Mouse (Mus musculus): ENCODE measurements at regions not wholly inside any gene's neighbourhood (a gene's known extent, or its start where the extent isn't known, plus 50 kb on each side); places are given as distances from the start of the nearest gene placed in this dataset.

DNA sequence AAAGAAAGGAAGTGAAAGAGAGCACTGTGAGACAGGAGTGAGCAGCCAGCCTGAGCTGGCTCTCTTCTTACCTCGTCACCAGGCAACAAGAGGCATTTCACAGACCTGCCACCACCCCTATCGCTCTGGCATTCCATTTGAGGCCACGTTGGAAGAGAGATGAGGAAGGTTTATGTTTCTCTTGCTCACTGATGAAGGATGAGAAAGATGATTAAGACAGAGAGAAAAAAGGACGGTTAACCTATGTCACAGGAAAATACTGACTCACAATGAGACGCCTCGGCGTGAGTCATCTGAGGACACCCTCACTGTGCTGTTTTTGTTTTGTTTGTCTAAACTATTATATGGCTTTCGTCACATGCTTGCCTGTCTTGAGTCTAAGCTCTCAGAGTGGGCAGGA lies 106.9 kb upstream of the Kcnj15 start:
- Histone ChIP-seq H3K36me3 (replicated peaks) (no peaks in the 10 kb centered on the region), H3K9me3 (no peaks in the 10 kb centered on the region), H3K27me3 (ENCODE audit: poor library complexity, severe bottlenecking) (no peaks in the 10 kb centered on the region), H3K4me1 (peaks cover 8% of the 10 kb centered on the region), H3K4me3 (no peak overlapping the region), H3K27ac (no peak overlapping the region)
- 85% methylated on average over 8 of the region's 8 CpGs for WGBS
- DNase-seq (ENCODE audit: extremely low spot score, low spot score), result no peak

- Histone ChIP-seq H3K9me3 (no peaks in the 10 kb centered on the region), H3K27ac (no peak overlapping the region), H3K27me3 (ENCODE audit: poor library complexity, severe bottlenecking) (no peaks in the 10 kb centered on the region), H3K4me3 (no peak overlapping the region), H3K4me1 (peaks cover 13% of the 10 kb centered on the region), H3K36me3 (replicated peaks) (no peaks in the 10 kb centered on the region)
- 91% methylated on average over 3 of the region's 3 CpGs for WGBS
- no peak for DNase-seq (ENCODE audit: extremely low spot score, low spot score)
Observed at GRCm38 (mm10) chr16:95151499-95151898, 105.9 kb upstream of the Kcnj15 start.

GRCm38 (mm10) chr16:95151914-95152313 lies 105.4 kb upstream of the Kcnj15 start:
- DNase-seq (ENCODE audit: extremely low spot score, low spot score), result no peak
- no peak overlapping the region for H3K4me3 ChIP-seq

DNA sequence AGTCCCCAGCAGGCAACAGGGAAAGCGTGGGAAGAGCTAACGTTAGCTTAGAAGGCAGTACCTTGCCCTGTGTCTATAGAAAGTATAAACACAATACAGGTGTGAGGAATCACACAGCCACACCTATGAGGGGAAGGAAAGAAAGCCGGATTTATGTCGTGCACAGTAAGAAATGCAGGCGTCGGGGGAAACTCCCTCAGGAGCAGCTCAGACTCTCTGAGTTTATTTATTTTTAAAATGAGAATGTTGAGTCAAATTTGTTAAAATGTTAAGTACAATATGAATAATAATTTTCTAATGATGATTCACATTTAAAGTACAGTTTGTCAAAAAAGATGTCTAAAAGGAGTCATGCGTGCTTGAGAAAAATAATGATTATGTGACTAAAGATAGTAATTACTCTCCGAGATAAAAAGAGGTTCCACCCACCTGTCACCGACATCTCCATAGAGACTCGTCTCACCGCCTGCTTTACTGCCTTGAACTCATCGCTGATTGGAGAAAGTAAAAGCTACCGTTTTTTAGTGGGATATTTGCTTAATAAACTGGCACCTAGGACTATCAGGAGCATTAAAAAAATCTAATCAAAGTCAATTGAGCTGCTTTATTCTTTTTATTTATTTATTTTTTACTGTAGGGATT lies 104.5 kb upstream of the Kcnj15 start:
- Histone ChIP-seq H3K27ac (no peak overlapping the region), H3K4me1 (peaks cover 8% of the 10 kb centered on the region), H3K4me3 (no peak overlapping the region), H3K9me3 (no peaks in the 10 kb centered on the region), H3K27me3 (ENCODE audit: poor library complexity, severe bottlenecking) (no peaks in the 10 kb centered on the region), H3K36me3 (replicated peaks) (no peaks in the 10 kb centered on the region)
- no peak for DNase-seq (ENCODE audit: extremely low spot score, low spot score)
- WGBS, result 86% methylated on average over 13 of the region's 13 CpGs

More at GRCm38 (mm10) chr16:95151914-95152313, 105.4 kb upstream of the Kcnj15 start:
- Histone ChIP-seq H3K36me3 (replicated peaks) (no peaks in the 10 kb centered on the region), H3K9me3 (no peaks in the 10 kb centered on the region), H3K27ac (no peak overlapping the region), H3K27me3 (ENCODE audit: poor library complexity, severe bottlenecking) (no peaks in the 10 kb centered on the region), H3K4me1 (peaks cover 13% of the 10 kb centered on the region)
- 89% methylated on average over 6 of the region's 6 CpGs for WGBS

GRCm38 (mm10) chr16:95168349-95168748 lies 89.0 kb upstream of the Kcnj15 start:
- Histone ChIP-seq H3K4me3 (no peak overlapping the region), H3K4me1 (no peaks in the 10 kb centered on the region), H3K9me3 (no peaks in the 10 kb centered on the region), H3K36me3 (replicated peaks) (no peaks in the 10 kb centered on the region), H3K27me3 (ENCODE audit: poor library complexity, severe bottlenecking) (no peaks in the 10 kb centered on the region), H3K27ac (no peak overlapping the region)
- WGBS, result 87% methylated on average over 7 of the region's 7 CpGs
- no peak for DNase-seq (ENCODE audit: extremely low spot score, low spot score)

- DNase-seq (ENCODE audit: extremely low spot score, low spot score), result no peak
Observed at GRCm38 (mm10) chr16:95169346-95169745, 88.0 kb upstream of the Kcnj15 start.

GRCm38 (mm10) chr16:95180562-95180961 lies 76.8 kb upstream of the Kcnj15 start:
- Histone ChIP-seq H3K36me3 (replicated peaks) (no peaks in the 10 kb centered on the region), H3K4me3 (no peak overlapping the region), H3K27ac (no peak overlapping the region), H3K27me3 (ENCODE audit: poor library complexity, severe bottlenecking) (no peaks in the 10 kb centered on the region), H3K4me1 (no peaks in the 10 kb centered on the region), H3K9me3 (no peaks in the 10 kb centered on the region)
- 84% methylated on average over 5 of the region's 5 CpGs for WGBS
- DNase-seq (ENCODE audit: extremely low spot score, low spot score), result no peak

More at GRCm38 (mm10) chr16:95169346-95169745, 88.0 kb upstream of the Kcnj15 start:
- Histone ChIP-seq H3K4me1 (no peaks in the 10 kb centered on the region), H3K9me3 (no peaks in the 10 kb centered on the region), H3K4me3 (no peak overlapping the region), H3K27me3 (ENCODE audit: poor library complexity, severe bottlenecking) (no peaks in the 10 kb centered on the region), H3K36me3 (replicated peaks) (no peaks in the 10 kb centered on the region), H3K27ac (no peak overlapping the region)
- WGBS, result 94% methylated on average over 1 of the region's 1 CpGs

GRCm38 (mm10) chr16:95185341-95185740 lies 72.0 kb upstream of the Kcnj15 start:
- H3K36me3 ChIP-seq (replicated peaks), result no peaks in the 10 kb centered on the region
- no peaks in the 10 kb centered on the region for H3K9me3 ChIP-seq
- H3K27ac ChIP-seq, result no peak overlapping the region
- no peaks in the 10 kb centered on the region for H3K4me1 ChIP-seq
- no peaks in the 10 kb centered on the region for H3K27me3 ChIP-seq (ENCODE audit: poor library complexity, severe bottlenecking)
- no peak overlapping the region for H3K4me3 ChIP-seq
- no peak for DNase-seq (ENCODE audit: extremely low spot score, low spot score)
- WGBS, result 92% methylated on average over 9 of the region's 9 CpGs

DNA sequence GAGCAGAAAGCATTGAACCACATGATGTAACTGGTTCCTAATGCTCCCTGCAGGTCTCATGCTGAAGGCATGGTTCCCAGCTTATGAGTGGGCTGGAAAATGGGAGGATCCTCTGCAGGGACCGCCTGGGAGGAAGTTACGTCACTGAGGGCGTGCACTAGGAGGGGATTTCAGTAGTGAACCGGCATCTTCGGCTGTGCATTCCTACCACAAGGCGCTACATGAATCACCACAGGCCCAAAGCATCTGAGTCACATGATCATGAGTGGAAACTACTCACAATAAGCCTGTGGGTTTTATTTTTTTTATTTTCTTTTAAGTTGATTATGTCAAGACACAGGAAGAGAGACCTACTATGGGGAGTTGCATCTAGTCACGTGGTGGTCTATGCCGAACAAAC lies 68.2 kb upstream of the Kcnj15 start:
- DNase-seq (ENCODE audit: extremely low spot score, low spot score), result no peak
- H3K4me1 ChIP-seq, result peaks cover under 1% of the 10 kb centered on the region
- 93% methylated on average over 8 of the region's 8 CpGs for WGBS
- H3K27me3 ChIP-seq (ENCODE audit: poor library complexity, severe bottlenecking), result no peaks in the 10 kb centered on the region
- no peak overlapping the region for H3K4me3 ChIP-seq
- H3K36me3 ChIP-seq (replicated peaks), result no peaks in the 10 kb centered on the region
- H3K27ac ChIP-seq, result no peak overlapping the region
- H3K9me3 ChIP-seq, result no peaks in the 10 kb centered on the region

GRCm38 (mm10) chr16:95194151-95194550 lies 63.2 kb upstream of the Kcnj15 start:
- Histone ChIP-seq H3K27me3 (ENCODE audit: poor library complexity, severe bottlenecking) (no peaks in the 10 kb centered on the region), H3K9me3 (no peaks in the 10 kb centered on the region), H3K27ac (no peak overlapping the region), H3K4me3 (no peak overlapping the region), H3K36me3 (replicated peaks) (no peaks in the 10 kb centered on the region), H3K4me1 (peaks cover 12% of the 10 kb centered on the region)
- 56% methylated on average over 4 of the region's 4 CpGs for WGBS
- DNase-seq (ENCODE audit: extremely low spot score, low spot score), result no peak

DNA sequence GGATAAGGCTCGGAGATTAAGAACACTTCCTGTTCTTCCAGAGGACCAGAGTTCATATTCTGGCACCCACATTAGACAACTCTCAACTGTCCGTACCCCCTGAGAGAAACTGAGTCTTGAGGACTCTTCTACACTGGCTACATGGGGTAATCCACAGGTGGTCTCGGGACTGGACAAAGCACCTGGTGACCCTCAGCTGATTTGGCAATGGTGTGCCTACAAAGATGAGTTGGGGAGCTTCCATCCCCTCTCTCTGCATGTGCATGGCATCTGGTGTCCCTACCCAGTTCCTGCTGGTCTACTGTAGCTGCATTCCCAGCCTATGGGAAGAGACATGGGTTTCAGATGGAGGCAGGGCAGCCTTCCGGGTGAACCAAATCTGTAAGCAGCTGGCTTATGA lies 61.2 kb upstream of the Kcnj15 start:
- peaks cover 12% of the 10 kb centered on the region for H3K4me1 ChIP-seq
- H3K27ac ChIP-seq, result no peak overlapping the region
- DNase-seq (ENCODE audit: extremely low spot score, low spot score), result no peak
- no peaks in the 10 kb centered on the region for H3K36me3 ChIP-seq (replicated peaks)
- 83% methylated on average over 4 of the region's 4 CpGs for WGBS
- no peaks in the 10 kb centered on the region for H3K9me3 ChIP-seq
- no peaks in the 10 kb centered on the region for H3K27me3 ChIP-seq (ENCODE audit: poor library complexity, severe bottlenecking)
- H3K4me3 ChIP-seq, result no peak overlapping the region

DNA sequence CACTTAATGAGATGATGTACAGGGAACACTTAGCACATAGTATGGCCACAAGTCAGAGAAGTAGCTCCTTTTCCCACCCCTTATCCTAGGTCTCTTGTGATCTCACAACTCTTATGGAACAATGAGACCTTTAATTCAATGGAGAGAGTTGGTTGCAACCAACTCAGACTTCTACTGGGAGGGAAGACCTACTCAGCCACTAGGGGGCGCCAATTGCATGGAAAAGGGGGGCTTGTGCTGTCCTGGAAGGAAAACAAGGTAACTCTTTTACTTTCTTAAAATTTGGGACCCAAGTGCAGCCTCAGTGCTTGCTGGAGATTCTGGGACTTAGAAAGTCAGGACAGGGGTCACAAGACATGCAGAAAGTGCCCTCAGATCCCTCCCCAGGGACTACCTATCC lies 60.7 kb upstream of the Kcnj15 start:
- Histone ChIP-seq H3K9me3 (no peaks in the 10 kb centered on the region), H3K27ac (no peak overlapping the region), H3K27me3 (ENCODE audit: poor library complexity, severe bottlenecking) (no peaks in the 10 kb centered on the region), H3K4me1 (peaks cover 12% of the 10 kb centered on the region), H3K4me3 (no peak overlapping the region), H3K36me3 (replicated peaks) (no peaks in the 10 kb centered on the region)
- DNase-seq (ENCODE audit: extremely low spot score, low spot score), result peak; percentile 64
- 0% methylated on average over 1 of the region's 1 CpGs for WGBS

- H3K4me1 ChIP-seq, result peaks cover 12% of the 10 kb centered on the region
- 77% methylated on average over 19 of the region's 19 CpGs for WGBS
- no peak for DNase-seq (ENCODE audit: extremely low spot score, low spot score)
- no peaks in the 10 kb centered on the region for H3K9me3 ChIP-seq
- H3K4me3 ChIP-seq, result no peak overlapping the region
- H3K27me3 ChIP-seq (ENCODE audit: poor library complexity, severe bottlenecking), result no peaks in the 10 kb centered on the region
- no peaks in the 10 kb centered on the region for H3K36me3 ChIP-seq (replicated peaks)
- no peak overlapping the region for H3K27ac ChIP-seq
Observed at GRCm38 (mm10) chr16:95198795-95199563, 58.4 kb upstream of the Kcnj15 start.
